Mouse (Mus musculus) brain, embryonic 18.5 days (tissue): Measurements from ENCODE around the gene Kcnq4.

Experiments used
- DNase-seq: peaks from one replicate; pipeline ENCODE4 v3.0.0-alpha.2; 2012; ENCODE audit warnings: low read depth, low spot score

The Kcnq4 gene

GRCm38 (mm10) chr4:120673606-120674005 is 74.8 kb downstream of the Kcnq4 start:
- no peak for DNase-seq

DNA sequence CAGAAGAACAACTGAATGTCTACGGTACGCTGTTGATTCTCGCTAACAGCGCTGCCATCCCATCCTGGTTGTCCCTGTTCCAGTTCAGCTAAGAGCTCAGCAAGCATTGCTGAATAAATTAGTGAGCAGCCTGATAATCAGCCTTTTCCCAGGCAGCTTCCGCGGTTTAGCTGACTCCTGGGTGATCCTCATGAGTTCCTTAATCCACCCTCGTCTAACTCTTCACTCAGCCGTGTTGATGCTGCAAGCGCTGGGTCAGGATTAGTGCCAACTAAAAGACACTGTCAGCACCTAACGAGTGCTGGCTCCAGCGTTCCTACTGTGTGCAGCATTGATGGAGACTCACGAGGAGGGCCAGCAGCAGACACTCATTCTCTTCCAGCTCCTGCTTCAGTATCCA is 77.4 kb downstream of the Kcnq4 start:
- no peak for DNase-seq

GRCm38 (mm10) chr4:120669585-120669984 is 78.8 kb downstream of the Kcnq4 start:
- no peak for DNase-seq

DNA sequence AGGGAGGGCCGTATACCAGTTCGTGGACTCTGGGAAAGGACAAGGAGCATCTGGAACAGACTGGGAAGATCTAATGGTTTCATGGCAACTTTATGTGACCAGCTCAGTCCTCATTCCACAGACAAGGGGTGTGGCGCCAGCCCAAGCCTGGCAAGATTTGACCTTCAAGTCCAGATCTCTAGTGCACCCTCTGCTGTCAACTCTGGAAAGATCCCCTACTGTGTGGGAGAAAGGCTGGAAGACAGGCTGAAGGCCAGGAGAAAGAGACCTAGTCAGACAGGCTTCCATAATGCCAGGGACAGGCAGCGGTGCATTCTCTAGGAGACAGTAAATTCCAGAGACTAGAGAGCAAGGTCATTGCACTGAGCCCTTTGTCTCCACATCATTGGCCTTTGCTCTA is 79.9 kb downstream of the Kcnq4 start:
- no peak for DNase-seq

DNA sequence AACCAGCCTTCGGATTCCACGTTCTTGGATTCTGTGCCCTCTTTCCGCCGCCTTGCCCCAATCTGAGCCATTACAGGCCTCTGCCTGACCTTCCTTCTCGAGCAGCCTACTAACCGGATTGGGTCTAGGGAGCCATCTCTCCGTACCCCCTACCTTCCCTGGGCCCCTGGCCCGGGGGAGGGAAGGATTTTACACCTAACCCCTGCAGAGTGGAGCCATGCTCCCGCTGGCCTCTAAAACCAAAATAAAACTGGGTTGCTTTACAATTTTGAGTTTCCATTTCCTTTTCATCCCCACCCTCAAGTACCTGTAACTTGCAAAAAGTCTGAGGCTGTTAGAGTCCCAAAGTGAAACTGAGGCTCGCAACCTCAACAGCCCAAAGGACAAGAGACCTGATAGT is 80.9 kb downstream of the Kcnq4 start:
- DNase-seq, result no peak

GRCm38 (mm10) chr4:120667045-120667501 is 81.3 kb downstream of the Kcnq4 start:
- no peak for DNase-seq

GRCm38 (mm10) chr4:120666358-120667024 is 81.9 kb downstream of the Kcnq4 start, which contains the start of gene Cited4:
TSS of gene Cited4 (plus strand) at chr4:120666572.
- peak; percentile 43 for DNase-seq

DNA sequence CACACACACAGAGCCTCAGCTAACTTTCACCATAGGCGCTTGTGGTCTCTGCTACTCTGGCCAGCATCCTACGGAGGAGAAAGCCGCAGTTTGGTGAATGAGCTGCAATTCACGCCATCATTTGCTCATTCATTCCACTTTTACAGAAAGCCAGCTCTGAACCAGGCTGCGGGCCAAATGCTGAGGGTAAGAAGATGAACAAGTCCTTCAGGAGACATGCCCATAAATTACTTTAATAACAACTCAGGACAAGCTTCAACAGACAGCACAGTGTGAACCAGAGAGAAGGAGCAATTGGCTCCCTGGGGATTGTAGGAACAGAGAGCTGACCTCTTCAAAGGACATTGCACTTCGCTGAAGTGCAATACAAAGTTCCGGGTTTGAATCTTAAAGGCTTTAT is 82.6 kb downstream of the Kcnq4 start:
- DNase-seq, result no peak

- DNase-seq, result no peak
Measured at GRCm38 (mm10) chr4:120665144-120665700, 83.2 kb downstream of the Kcnq4 start.

- no peak for DNase-seq
Measured at GRCm38 (mm10) chr4:120664601-120665000, 83.8 kb downstream of the Kcnq4 start.

GRCm38 (mm10) chr4:120660485-120660884 is 87.9 kb downstream of the Kcnq4 start:
- no peak for DNase-seq

DNA sequence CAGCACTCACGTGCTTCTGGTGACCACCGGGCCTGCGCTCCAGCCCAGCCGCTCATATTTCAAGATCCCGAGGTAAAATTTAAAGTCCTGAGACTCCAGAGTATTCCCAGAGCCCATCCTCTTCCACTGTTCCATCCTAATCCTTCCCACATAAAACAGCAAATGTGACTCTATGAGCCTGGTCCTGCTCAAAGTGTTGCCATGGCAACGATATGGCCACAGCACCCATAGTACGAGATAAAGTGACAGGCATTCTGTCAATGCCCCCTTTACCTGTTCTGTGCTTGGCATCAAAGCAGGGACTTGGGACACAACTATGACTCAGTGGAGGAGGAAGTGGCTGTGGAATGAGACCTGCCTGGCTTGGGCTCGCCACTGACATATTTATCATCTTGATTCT is 92.5 kb downstream of the Kcnq4 start:
- no peak for DNase-seq

- no peak for DNase-seq
Measured at GRCm38 (mm10) chr4:120650208-120650592, 98.2 kb downstream of the Kcnq4 start.

- DNase-seq, result no peak
Measured at GRCm38 (mm10) chr4:120649369-120650207, 98.8 kb downstream of the Kcnq4 start.
